Mouse (Mus musculus) liver, adult 2 months (tissue): Measurements from ENCODE around the gene Ncf4. TPM values are rescaled to one million over a fixed set of nuclear protein-coding genes. Genes with fewer than 3 reads are reported as not detected.
A peak's percentile ranks its signal among the peaks of the same experiment; 100 is the strongest.

ENCODE experiments used
- DNase-seq: peaks from one replicate; pipeline ENCODE4 v3.0.0-alpha.2; 2011; ENCODE audit warnings: low read depth, low spot score; ENCODE audit errors: extremely low read depth
- H3K27ac ChIP-seq: fragments of 200-500 bp; replicated peaks from 2 replicates; pipeline ENCODE4 v1.5.1; 2012; ENCODE audit warnings: low read depth, mild to moderate bottlenecking, control low read depth, inconsistent platforms, low read length; ENCODE audit not compliant: insufficient read depth
- H3K27me3 ChIP-seq: fragments of 200-500 bp; 2 replicates; pipeline ENCODE4 v1.6.1; 2012; ENCODE audit warnings: mild to moderate bottlenecking, moderate library complexity, low read length, inconsistent platforms; ENCODE audit not compliant: control insufficient read depth, insufficient read depth
- H3K36me3 ChIP-seq: fragments of 200-500 bp; 2 replicates; pipeline ENCODE4 v1.6.1; 2012; ENCODE audit warnings: low read length, inconsistent platforms; ENCODE audit not compliant: control insufficient read depth, insufficient read depth
- H3K4me1 ChIP-seq: fragments of 200-500 bp; 2 replicates; pipeline ENCODE4 v1.6.1; 2011; ENCODE audit warnings: low read length; ENCODE audit not compliant: control insufficient read depth, insufficient read depth
- H3K4me3 ChIP-seq: fragments of 200-500 bp; 2 replicates; pipeline ENCODE4 v1.5.1; 2011; ENCODE audit warnings: low read depth, mild to moderate bottlenecking, control low read depth, low read length, moderate library complexity; ENCODE audit not compliant: insufficient read depth
- H3K79me2 ChIP-seq: fragments of 200-500 bp; 2 replicates; pipeline ENCODE4 v1.6.1; 2012; ENCODE audit warnings: inconsistent platforms, mild to moderate bottlenecking, low read length, moderate library complexity; ENCODE audit not compliant: control insufficient read depth, insufficient read depth
- H3K9ac ChIP-seq: fragments of 200-500 bp; 2 replicates; pipeline ENCODE4 v1.6.1; 2012; ENCODE audit warnings: low read depth, mild to moderate bottlenecking, control low read depth, inconsistent platforms, low read length
- CTCF ChIP-seq: fragments of 200-500 bp; IDR thresholded peaks from 2 replicates; pipeline ENCODE4 v1.5.1; 2011; ENCODE audit warnings: low read depth, low read length, control low read depth
- POLR2A ChIP-seq: fragments of 200-500 bp; IDR thresholded peaks from 2 replicates; pipeline ENCODE4 v1.6.1; 2011; ENCODE audit warnings: low read length, control low read depth; ENCODE audit not compliant: insufficient read depth; ENCODE audit errors: extremely low read depth
- WGBS: fragments of 180-500 bp; shearing (Covaris S2); methylation state at CpG from one replicate; pipeline ENCODE4 v1.1.7; 2018; 5-methylcytosine and 5-hydroxymethylcytosine counted together
- polyA plus RNA-seq: library from polyadenylated mRNA; depleted of rRNA; stranded (reverse); fragments of >200 nt; gene quantifications from 2 replicates; pipeline ENCODE4 v1.2.3, GENCODE M21; 2012
- total RNA-seq: library from RNA; depleted of rRNA; stranded (reverse); fragments of >200 nt; gene quantifications from 2 replicates; pipeline ENCODE4 v1.2.3, GENCODE M21; 2014

Ncf4 gene
- total and polyA plus RNA-seq, 2 experiments = 2.1 to 2.5 TPM

GRCm38 (mm10) chr15:78299641-78300040, 55.0 kb downstream of the Ncf4 start:
- DNase-seq = no peak
- no peak overlapping the region for H3K4me3 ChIP-seq
- no peaks in the 10 kb centered on the region for H3K79me2 ChIP-seq
- no peak overlapping the region for H3K9ac ChIP-seq
- no peaks in the 10 kb centered on the region for H3K27me3 ChIP-seq
- WGBS = 66% methylated on average over 3 of the region's 3 CpGs
- TF ChIP-seq POLR2A (no peak), CTCF (no peak)
- no peaks in the 10 kb centered on the region for H3K4me1 ChIP-seq
- no peak overlapping the region for H3K27ac ChIP-seq
- no peaks in the 10 kb centered on the region for H3K36me3 ChIP-seq

GRCm38 (mm10) chr15:78300773-78301172, 56.2 kb downstream of the Ncf4 start:
- Histone ChIP-seq H3K36me3 (no peaks in the 10 kb centered on the region), H3K27me3 (no peaks in the 10 kb centered on the region), H3K4me1 (no peaks in the 10 kb centered on the region), H3K79me2 (no peaks in the 10 kb centered on the region), H3K9ac (no peak overlapping the region), H3K27ac (no peak overlapping the region), H3K4me3 (no peak overlapping the region)
- no peak for DNase-seq
- TF ChIP-seq POLR2A (no peak), CTCF (no peak)

- TF ChIP-seq POLR2A = no peak
- TF ChIP-seq CTCF = no peak
- WGBS = 97% methylated on average over 4 of the region's 4 CpGs
- DNase-seq = no peak
These were observed 58.1 kb downstream of the Ncf4 start for GRCm38 (mm10) chr15:78302718-78303117.

GRCm38 (mm10) chr15:78303665-78304233, 59.1 kb downstream of the Ncf4 start:
- DNase-seq = no peak
- no peak overlapping the region for H3K4me3 ChIP-seq
- 82% methylated on average over 6 of the region's 6 CpGs for WGBS
- H3K4me1 ChIP-seq = no peaks in the 10 kb centered on the region
- TF ChIP-seq CTCF = no peak
- no peak overlapping the region for H3K9ac ChIP-seq
- H3K27me3 ChIP-seq = no peaks in the 10 kb centered on the region
- H3K36me3 ChIP-seq = no peaks in the 10 kb centered on the region
- no peaks in the 10 kb centered on the region for H3K79me2 ChIP-seq
- no peak overlapping the region for H3K27ac ChIP-seq

More at GRCm38 (mm10) chr15:78302718-78303117, 58.1 kb downstream of the Ncf4 start:
- Histone ChIP-seq H3K79me2 (no peaks in the 10 kb centered on the region), H3K9ac (no peak overlapping the region), H3K27me3 (no peaks in the 10 kb centered on the region), H3K4me1 (no peaks in the 10 kb centered on the region), H3K36me3 (no peaks in the 10 kb centered on the region), H3K27ac (no peak overlapping the region), H3K4me3 (no peak overlapping the region)

- H3K79me2 ChIP-seq = no peaks in the 10 kb centered on the region
- peak within 1 kb of the TSS; percentile 26; the same call in 1 of the 2 replicates for H3K4me3 ChIP-seq
- DNase-seq = peak; percentile 9
- H3K9ac ChIP-seq = no peak within 1 kb of the TSS; the same call in 1 of the 2 replicates
- H3K4me1 ChIP-seq = no peaks in the 10 kb centered on the region
- no peaks in the 10 kb centered on the region for H3K27me3 ChIP-seq
- TF ChIP-seq CTCF = no peak
- TF ChIP-seq POLR2A = no peak
- no peak within 1 kb of the TSS for H3K27ac ChIP-seq
- H3K36me3 ChIP-seq = no peaks in the 10 kb centered on the region
- 71% methylated on average over 10 of the region's 10 CpGs for WGBS
These were observed 60.8 kb downstream of the Ncf4 start, which contains the start of gene Csf2rb2 for GRCm38 (mm10) chr15:78305341-78305933. TSS of gene Csf2rb2 (minus strand) at chr15:78305721.

- WGBS = 39% methylated on average over 5 of the region's 5 CpGs
- Histone ChIP-seq H3K9ac (no peak overlapping the region), H3K4me1 (no peaks in the 10 kb centered on the region), H3K4me3 (no peak overlapping the region), H3K27me3 (no peaks in the 10 kb centered on the region), H3K27ac (no peak overlapping the region), H3K36me3 (no peaks in the 10 kb centered on the region), H3K79me2 (no peaks in the 10 kb centered on the region)
- no peak for DNase-seq
- no peak for TF ChIP-seq POLR2A
- TF ChIP-seq CTCF = no peak
These were observed 65.3 kb downstream of the Ncf4 start for GRCm38 (mm10) chr15:78309865-78310264.
